Mouse (Mus musculus) myocyte (in vitro differentiated cells): ENCODE data around the gene Ubac2. TPM values are rescaled to one million over a fixed set of nuclear protein-coding genes. Genes with fewer than 3 reads are reported as not detected.

ENCODE experiments used
- H3K27me3 ChIP-seq: one replicate; pipeline ENCODE4 v1.6.1; 2011; ENCODE audit not compliant: control insufficient read depth, insufficient read depth, insufficient read length
- H3K36me3 ChIP-seq: one replicate; pipeline ENCODE4 v1.6.1; 2011; ENCODE audit not compliant: control insufficient read depth, insufficient read depth
- H3K4me2 ChIP-seq: one replicate; pipeline ENCODE4 v1.6.1; 2011; ENCODE audit warnings: low read depth, control low read depth
- H3K4me3 ChIP-seq: one replicate; pipeline ENCODE4 v1.5.1; 2011; ENCODE audit warnings: mild to moderate bottlenecking, control low read depth, moderate library complexity
- H3K79me2 ChIP-seq: one replicate; pipeline ENCODE4 v1.6.1; 2011; ENCODE audit not compliant: control insufficient read depth, insufficient read depth
- H3ac ChIP-seq: one replicate; pipeline ENCODE4 v1.6.1; 2011; ENCODE audit not compliant: control insufficient read depth, insufficient read length
- CEBPB ChIP-seq: IDR thresholded peaks from 2 replicates; pipeline ENCODE4 v1.6.1; 2011; ENCODE audit warnings: mild to moderate bottlenecking, moderate library complexity; ENCODE audit not compliant: poor library complexity, insufficient read depth, severe bottlenecking
- E2F4 ChIP-seq: IDR thresholded peaks from one replicate; pipeline ENCODE4 v1.6.1; 2011; ENCODE audit warnings: mild to moderate bottlenecking, control low read depth, moderate library complexity; ENCODE audit not compliant: insufficient read depth
- MAX ChIP-seq: IDR thresholded peaks from one replicate; pipeline ENCODE4 v1.6.1; 2011; ENCODE audit warnings: low read depth, mild to moderate bottlenecking, control low read depth
- MYOD1 ChIP-seq, 3 experiments: IDR thresholded peaks; one replicate each; pipeline ENCODE4 v1.6.1; 2011; ENCODE audit warnings: control low read depth in 2 of 3, low read depth in 2 of 3, mild to moderate bottlenecking in 2 of 3, moderate library complexity in 1 of 3; ENCODE audit not compliant: insufficient read length in 2 of 3, control insufficient read depth in 1 of 3
- MYOG ChIP-seq, 3 experiments: IDR thresholded peaks; one replicate each; pipeline ENCODE4 v1.6.1; 2011; ENCODE audit warnings: control low read depth in 2 of 3, low read depth in 2 of 3, mild to moderate bottlenecking in 2 of 3; ENCODE audit not compliant: insufficient read length in 2 of 3, control insufficient read depth in 1 of 3, insufficient read depth in 1 of 3
- POLR2A ChIP-seq: IDR thresholded peaks from one replicate; pipeline ENCODE4 v1.6.1; 2011; ENCODE audit warnings: low read depth, mild to moderate bottlenecking, control low read depth, moderate library complexity; ENCODE audit not compliant: insufficient read length
- POLR2AphosphoS2 ChIP-seq: IDR thresholded peaks from one replicate; pipeline ENCODE4 v1.6.1; 2011; ENCODE audit warnings: low read depth, control low read depth; ENCODE audit not compliant: insufficient read length
- REST ChIP-seq: IDR thresholded peaks from one replicate; pipeline ENCODE4 v1.6.1; 2011; ENCODE audit warnings: mild to moderate bottlenecking, control low read depth, moderate library complexity; ENCODE audit not compliant: insufficient read depth, insufficient read length
- SRF ChIP-seq: IDR thresholded peaks from one replicate; pipeline ENCODE4 v1.6.1; 2011; ENCODE audit warnings: low read depth; ENCODE audit not compliant: control insufficient read depth, insufficient read length
- TCF12 ChIP-seq: IDR thresholded peaks from one replicate; pipeline ENCODE4 v1.6.1; 2011; ENCODE audit warnings: mild to moderate bottlenecking, control low read depth; ENCODE audit not compliant: poor library complexity, insufficient read depth, severe bottlenecking
- TCF3 ChIP-seq: IDR thresholded peaks from one replicate; pipeline ENCODE4 v1.6.1; 2011; ENCODE audit warnings: low read depth, control low read depth; ENCODE audit not compliant: insufficient read length
- USF1 ChIP-seq: IDR thresholded peaks from one replicate; pipeline ENCODE4 v1.6.1; 2011; ENCODE audit warnings: low read depth, mild to moderate bottlenecking, control low read depth, moderate library complexity
- polyA plus RNA-seq: library from polyadenylated mRNA; unstranded; fragments of >200 nt; fragmentation: generic; extraction: Trizol; gene quantifications from one replicate; pipeline ENCODE4 v1.2.1, GENCODE M21; 2012; ENCODE audit warnings: missing spikeins

Ubac2 gene
- polyA plus RNA-seq, 1 experiment: 33.1 TPM

GRCm38 (mm10) chr14:121957176-121957871, 78.9 kb downstream of the Ubac2 start:
- no peak for TF ChIP-seq SRF
- no peak for TF ChIP-seq MAX
- no peak for TF ChIP-seq E2F4
- no peak for TF ChIP-seq POLR2A
- no peak for TF ChIP-seq MYOG (IDR thresholded peaks at IDR 0.05; ENCODE audit: control insufficient read depth in 1 of 3, insufficient read depth in 1 of 3, insufficient read length in 2 of 3, low read depth in 2 of 3)
- no peak for TF ChIP-seq USF1
- TF ChIP-seq REST: no peak
- no peak for TF ChIP-seq MYOD1 (IDR thresholded peaks at IDR 0.05; ENCODE audit: control insufficient read depth in 1 of 3, insufficient read length in 2 of 3, low read depth in 2 of 3)
- TF ChIP-seq CEBPB: no peak
- no peak for TF ChIP-seq TCF3
- no peak for TF ChIP-seq TCF12
- no peak for TF ChIP-seq POLR2AphosphoS2
- Histone ChIP-seq H3K36me3 (peaks cover 5% of the 10 kb centered on the region), H3K27me3 (no peaks in the 10 kb centered on the region), H3ac (no peak overlapping the region), H3K4me2 (no peak overlapping the region), H3K79me2 (no peaks in the 10 kb centered on the region), H3K4me3 (no peak overlapping the region)

GRCm38 (mm10) chr14:121958041-121958750, 79.8 kb downstream of the Ubac2 start:
- Histone ChIP-seq H3K4me2 (no peak overlapping the region), H3K79me2 (no peaks in the 10 kb centered on the region), H3ac (no peak overlapping the region), H3K4me3 (no peak overlapping the region), H3K36me3 (peaks cover 5% of the 10 kb centered on the region), H3K27me3 (no peaks in the 10 kb centered on the region)
- TF ChIP-seq TCF3: no peak
- no peak for TF ChIP-seq POLR2AphosphoS2
- TF ChIP-seq CEBPB: no peak
- TF ChIP-seq TCF12: no peak
- TF ChIP-seq MYOG (IDR thresholded peaks at IDR 0.05; ENCODE audit: control insufficient read depth in 1 of 3, insufficient read depth in 1 of 3, insufficient read length in 2 of 3, low read depth in 2 of 3): no peak
- no peak for TF ChIP-seq MAX
- no peak for TF ChIP-seq POLR2A
- no peak for TF ChIP-seq REST
- no peak for TF ChIP-seq E2F4
- TF ChIP-seq USF1: no peak
- no peak for TF ChIP-seq MYOD1 (IDR thresholded peaks at IDR 0.05; ENCODE audit: control insufficient read depth in 1 of 3, insufficient read length in 2 of 3, low read depth in 2 of 3)

GRCm38 (mm10) chr14:121958751-121959537, 80.5 kb downstream of the Ubac2 start:
- no peak overlapping the region for H3ac ChIP-seq
- H3K79me2 ChIP-seq: no peaks in the 10 kb centered on the region
- H3K27me3 ChIP-seq: no peaks in the 10 kb centered on the region
- H3K4me3 ChIP-seq: no peak overlapping the region
- peak overlapping the region; percentile 13 for H3K4me2 ChIP-seq
- peaks cover 5% of the 10 kb centered on the region for H3K36me3 ChIP-seq
- TF ChIP-seq E2F4 (no peak), MYOD1 (IDR thresholded peaks at IDR 0.05; ENCODE audit: control insufficient read depth in 1 of 3, insufficient read length in 2 of 3, low read depth in 2 of 3) (no peak), TCF3 (no peak), SRF (no peak), MYOG (IDR thresholded peaks at IDR 0.05; ENCODE audit: control insufficient read depth in 1 of 3, insufficient read depth in 1 of 3, insufficient read length in 2 of 3, low read depth in 2 of 3) (no peak), POLR2A (no peak), USF1 (no peak), MAX (no peak)

GRCm38 (mm10) chr14:121959538-121959980, 81.1 kb downstream of the Ubac2 start:
- H3K4me3 ChIP-seq: no peak overlapping the region
- H3K79me2 ChIP-seq: no peaks in the 10 kb centered on the region
- no peak overlapping the region for H3ac ChIP-seq
- TF ChIP-seq MYOG (IDR thresholded peaks at IDR 0.05; ENCODE audit: control insufficient read depth in 1 of 3, insufficient read depth in 1 of 3, insufficient read length in 2 of 3, low read depth in 2 of 3) (no peak), E2F4 (no peak), SRF (no peak), REST (no peak), TCF12 (no peak), USF1 (no peak), MYOD1 (IDR thresholded peaks at IDR 0.05; ENCODE audit: control insufficient read depth in 1 of 3, insufficient read length in 2 of 3, low read depth in 2 of 3) (no peak)
- H3K36me3 ChIP-seq: peaks cover under 1% of the 10 kb centered on the region
- no peak overlapping the region for H3K4me2 ChIP-seq
- H3K27me3 ChIP-seq: no peaks in the 10 kb centered on the region
